In genomic region chr11:117330076-117330950, GRCm38 (mm10) we compare ENCODE assay signal across 9 mouse cellular contexts.
DNase-seq lines count a peak whose midpoint lies in the region; ATAC-seq and TF ChIP-seq lines count a peak whose summit lies in the region.
"Had no signal": no experiment of that assay in that cellular context is flagged by ENCODE, and none has a peak within 500 bp of the region (broad histone marks: within the 10 kb centered on the region; RNA-seq: fewer than 3 reads in every experiment).

No protein-coding gene starts in this region.

- no peak for TF ChIP-seq EP300 in CH12.LX (IDR thresholded peaks at IDR 0.05; ENCODE audit: low read length)

- no peak for TF ChIP-seq POLR2A in CH12.LX (IDR thresholded peaks at IDR 0.05; ENCODE audit: low read depth, low read length)

- dilution Hi-C loops in CH12.LX (cut with MboI; ENCODE audit: extremely low pct_ligation_motif_present, extremely low pct_unique_long_range_greater_than_20kb, low sequenced_read_pairs): no loop called here

- WGBS in heart, embryonic 12.5 days: 60% methylated on average over 12 of the region's 12 CpGs
- 63% methylated on average over 12 of the region's 12 CpGs for WGBS in forebrain, postnatal 0 days
- WGBS in liver, embryonic 12.5 days (ENCODE audit: insufficient replicate concordance): 32% methylated on average over 12 of the region's 12 CpGs

- no peak overlapping the region for H3K9ac ChIP-seq in heart, embryonic 12.5 days
- no peak overlapping the region for H3K9ac ChIP-seq in CH12.LX (ENCODE audit: insufficient read depth, low read depth)
- H3K9ac ChIP-seq in forebrain, postnatal 0 days: no peak overlapping the region
- H3K9ac ChIP-seq in liver, embryonic 12.5 days: no peak overlapping the region; the same call in 1 of the 2 replicates

- 0 out of 2 replicates have a peak overlapping the region, but pooled peaks have one; percentile 26 for H3K27ac ChIP-seq in heart, embryonic 12.5 days (ENCODE audit: poor library complexity, severe bottlenecking)
- H3K27ac ChIP-seq in CH12.LX (ENCODE audit: insufficient read depth, low read depth): 0 out of 2 replicates have a peak overlapping the region, but pooled peaks have one; percentile 1
- 0 out of 2 replicates have a peak overlapping the region, but pooled peaks have one; percentile 94 for H3K27ac ChIP-seq in forebrain, postnatal 0 days (ENCODE audit: low read depth, low read length)
- H3K27ac ChIP-seq in liver, embryonic 12.5 days: peak overlapping the region; percentile 80

- no peaks in the 10 kb centered on the region for H3K9me3 ChIP-seq in heart, embryonic 12.5 days (replicated peaks)
- no peaks in the 10 kb centered on the region for H3K9me3 ChIP-seq in CH12.LX (replicated peaks; ENCODE audit: low read length)
- H3K9me3 ChIP-seq in forebrain, postnatal 0 days (ENCODE audit: low read length): no peaks in the 10 kb centered on the region
- H3K9me3 ChIP-seq in liver, embryonic 12.5 days (replicated peaks): no peaks in the 10 kb centered on the region

- DNase-seq in heart, postnatal 14 days: no peak
- no peak for DNase-seq in CH12.LX (ENCODE audit: extremely low read depth)
- no peak for DNase-seq in forebrain, postnatal 0 days
- no peak for DNase-seq in cerebellum, adult 11 months
- DNase-seq in gastrocnemius, postnatal 14 days: no peak
- DNase-seq: lung, adult 18-20 months had no signal

- H3K36me3 ChIP-seq in heart, embryonic 12.5 days: no peaks in the 10 kb centered on the region
- H3K36me3 ChIP-seq in CH12.LX (replicated peaks in 1 of 2; ENCODE audit: control insufficient read depth in 1 of 2, insufficient read depth in 1 of 2, low read length in 1 of 2): peaks cover 0 to 54% of the 10 kb centered on the region in 2 experiments
- H3K36me3 ChIP-seq in forebrain, postnatal 0 days (ENCODE audit: insufficient read depth): no peaks in the 10 kb centered on the region
- H3K36me3 ChIP-seq in liver, embryonic 12.5 days: no peaks in the 10 kb centered on the region

- H3K4me2 ChIP-seq in heart, embryonic 12.5 days: peak overlapping the region; percentile 85
- no peak overlapping the region for H3K4me2 ChIP-seq in CH12.LX (ENCODE audit: insufficient read depth, low read depth, poor library complexity, severe bottlenecking)
- peak overlapping the region; percentile 84; the same call in 1 of the 2 replicates for H3K4me2 ChIP-seq in forebrain, postnatal 0 days (ENCODE audit: low read depth)
- peak overlapping the region; percentile 80 for H3K4me2 ChIP-seq in liver, embryonic 12.5 days

- H3K4me3 ChIP-seq in heart, embryonic 12.5 days: no peak overlapping the region
- H3K4me3 ChIP-seq in CH12.LX (replicated peaks in 1 of 3; ENCODE audit: low read depth in 2 of 3, low read length in 2 of 3, poor library complexity in 1 of 3): no peak overlapping the region
- no peak overlapping the region for H3K4me3 ChIP-seq in forebrain, postnatal 0 days (ENCODE audit: low read depth, low read length)
- no peak overlapping the region for H3K4me3 ChIP-seq in liver, embryonic 12.5 days

- H3K27me3 ChIP-seq in heart, embryonic 12.5 days (replicated peaks): no peaks in the 10 kb centered on the region
- no peaks in the 10 kb centered on the region for H3K27me3 ChIP-seq in CH12.LX (replicated peaks)
- no peaks in the 10 kb centered on the region for H3K27me3 ChIP-seq in forebrain, postnatal 0 days (ENCODE audit: insufficient read depth, low read length)
- H3K27me3 ChIP-seq in liver, embryonic 12.5 days (replicated peaks): no peaks in the 10 kb centered on the region; the same call in 1 of the 2 replicates

- no peak for ATAC-seq in heart, embryonic 12.5 days (ENCODE audit: insufficient number of reproducible peaks, low FRiP score)
- ATAC-seq in forebrain, postnatal 0 days: no peak
- 0 out of 2 replicates have a peak, but pooled peaks have one; percentile 1 for ATAC-seq in liver, embryonic 12.5 days
- no peak for ATAC-seq in activated CD4-positive, CD25-positive, alpha-beta regulatory T cell, adult 4 months

- H3K79me2 ChIP-seq in CH12.LX (replicated peaks; ENCODE audit: control insufficient read depth, extremely low read depth, insufficient read depth, poor library complexity, severe bottlenecking): peaks cover 75% of the 10 kb centered on the region

- TF ChIP-seq RAD21 in CH12.LX (IDR thresholded peaks at IDR 0.05; ENCODE audit: low read depth, low read length): no peak

- TF ChIP-seq CTCF in CH12.LX (conservative IDR thresholded peaks at IDR 0.05 in 1 of 2, IDR thresholded peaks at IDR 0.05 in 1 of 2; ENCODE audit: low read depth in 2 of 2, low read length in 2 of 2): no peak
- no peak for TF ChIP-seq CTCF in forebrain, postnatal 0 days (IDR thresholded peaks at IDR 0.05; ENCODE audit: low read depth)

- in situ Hi-C loops in CH12.LX (cut with MboI; ENCODE audit: low pct_ligation_motif_present, low pct_unique_long_range_greater_than_20kb, low sequenced_read_pairs): no loop called here

- intact Hi-C loops in heart, postnatal 14 days (cut with DNase I): no loop called here
- intact Hi-C loops in gastrocnemius, postnatal 14 days (cut with DNase I; ENCODE audit: low total_unique reads): no loop called here

- H3K4me1 ChIP-seq in heart, embryonic 12.5 days (replicated peaks): peaks cover 78% of the 10 kb centered on the region
- peaks cover 47 to 87% of the 10 kb centered on the region in 2 experiments for H3K4me1 ChIP-seq in CH12.LX (ENCODE audit: control insufficient read depth in 1 of 2, insufficient read depth in 2 of 2)
- peaks cover 43% of the 10 kb centered on the region for H3K4me1 ChIP-seq in forebrain, postnatal 0 days (ENCODE audit: insufficient read depth)
- H3K4me1 ChIP-seq in liver, embryonic 12.5 days: peaks cover 95% of the 10 kb centered on the region

TF ChIP-seq in CH12.LX, 34 proteins besides CTCF, POLR2A, EP300 and RAD21:
- no peak for TF ChIP-seq POLR2AphosphoS2 (IDR thresholded peaks at IDR 0.05; ENCODE audit: low read depth, low read length)
- TF ChIP-seq IRF4 (IDR thresholded peaks at IDR 0.05; ENCODE audit: low read depth, low read length): no peak
- TF ChIP-seq USF1 (IDR thresholded peaks at IDR 0.05; ENCODE audit: low read depth, low read length): no peak
- TF ChIP-seq ELF1 (IDR thresholded peaks at IDR 0.05; ENCODE audit: low read depth, low read length): no peak
- no peak for TF ChIP-seq ZKSCAN1 (IDR thresholded peaks at IDR 0.05; ENCODE audit: borderline replicate concordance, low read depth, low read length)
- TF ChIP-seq BHLHE40 (IDR thresholded peaks at IDR 0.05; ENCODE audit: low read depth, low read length): no peak
- no peak for TF ChIP-seq TBP (conservative IDR thresholded peaks at IDR 0.05; ENCODE audit: low read depth, low read length)
- TF ChIP-seq MAZ (IDR thresholded peaks at IDR 0.05; ENCODE audit: low read depth, low read length): no peak
- TF ChIP-seq JUN (IDR thresholded peaks at IDR 0.05; ENCODE audit: insufficient read depth, low read depth, low read length): no peak
- no peak for TF ChIP-seq CHD1 (IDR thresholded peaks at IDR 0.05; ENCODE audit: low read depth, low read length)
- TF ChIP-seq RCOR1 (conservative IDR thresholded peaks at IDR 0.05; ENCODE audit: low read depth, low read length): no peak
- TF ChIP-seq TCF12 (IDR thresholded peaks at IDR 0.05; ENCODE audit: low read depth, low read length): no peak
- no peak for TF ChIP-seq KAT2A (IDR thresholded peaks at IDR 0.05; ENCODE audit: insufficient replicate concordance, low read length)
- TF ChIP-seq ZNF384 (IDR thresholded peaks at IDR 0.05; ENCODE audit: low read depth, low read length): no peak
- TF ChIP-seq GABPA (IDR thresholded peaks at IDR 0.05; ENCODE audit: insufficient replicate concordance, low read depth, low read length): no peak
- no peak for TF ChIP-seq MEF2A (IDR thresholded peaks at IDR 0.05; ENCODE audit: borderline replicate concordance, low read depth, low read length)
- no peak for TF ChIP-seq SMC3 (IDR thresholded peaks at IDR 0.05; ENCODE audit: low read depth, low read length)
- TF ChIP-seq E2F4 (IDR thresholded peaks at IDR 0.05; ENCODE audit: insufficient replicate concordance, low read depth, low read length): no peak
- TF ChIP-seq MXI1 (IDR thresholded peaks at IDR 0.05; ENCODE audit: low read depth, low read length): no peak
TF ChIP-seq in CH12.LX: peak in this region for 0.

Comparison
In these comparisons a context has a peak if more than half of its experiments do, and no peak if none do; other contexts are left out.
1. H3K27ac ChIP-seq: peak in every context shown above with its lines; median percentile 94 in forebrain, postnatal 0 days; 80 in liver, embryonic 12.5 days; 26 in heart, embryonic 12.5 days; 1 in CH12.LX.